Mouse (Mus musculus) megakaryocyte, embryonic 14.5 days (primary cell): ENCODE results near the gene Ankrd10. TPM values are rescaled to one million over a fixed set of nuclear protein-coding genes. Genes with fewer than 3 reads are reported as not detected.
"Not testable (repeated sequence)": the region's sequence is repeated elsewhere in the genome, so short reads cannot be mapped to it uniquely, and the experiment has no call there.

ENCODE experiments used
- H3K27me3 ChIP-seq: replicated peaks from 2 replicates; pipeline ENCODE3; 2012; ENCODE audit warnings: inconsistent platforms
- H3K36me3 ChIP-seq: replicated peaks from 2 replicates; pipeline ENCODE3; 2012; ENCODE audit warnings: low read length, inconsistent platforms, mixed read lengths
- H3K4me1 ChIP-seq: 2 replicates; pipeline ENCODE4 v1.6.1; 2012; ENCODE audit warnings: inconsistent platforms
- H3K4me3 ChIP-seq: replicated peaks from 2 replicates; pipeline ENCODE3; 2012; ENCODE audit warnings: moderate library complexity, mild to moderate bottlenecking, inconsistent platforms
- H3K9me3 ChIP-seq: 2 replicates; pipeline ENCODE4 v1.6.1; 2012; ENCODE audit warnings: inconsistent platforms
- FLI1 ChIP-seq: IDR thresholded peaks from 2 replicates; pipeline ENCODE4 v1.6.1; 2012; ENCODE audit warnings: low read length, inconsistent platforms, mixed read lengths
- GATA1 ChIP-seq: IDR thresholded peaks from 3 replicates; pipeline ENCODE4 v1.6.1; 2012; ENCODE audit warnings: mixed read lengths, low read length, inconsistent platforms, borderline replicate concordance
- polyA plus RNA-seq: library from polyadenylated mRNA; stranded (reverse); fragments of >175 nt; gene quantifications from 2 replicates; pipeline ENCODE4 v1.2.3, GENCODE M21; 2012; ENCODE audit warnings: low replicate concordance; ENCODE audit not compliant: insufficient read depth

Ankrd10 gene
- polyA plus RNA-seq, 1 experiment, result 13.2 TPM

- TF ChIP-seq FLI1 (no peak), GATA1 (no peak)
These were observed 49.8 kb downstream of the Ankrd10 start for GRCm38 (mm10) chr8:11585513-11586373.

GRCm38 (mm10) chr8:11575604-11576384 is 59.8 kb downstream of the Ankrd10 start:
- peaks cover 10% of the 10 kb centered on the region; the same call in 1 of the 2 replicates for H3K4me1 ChIP-seq
- H3K4me3 ChIP-seq, result no peak overlapping the region
- no peaks in the 10 kb centered on the region for H3K36me3 ChIP-seq
- peaks cover 2% of the 10 kb centered on the region for H3K27me3 ChIP-seq
- H3K9me3 ChIP-seq, result peaks cover 15% of the 10 kb centered on the region
- TF ChIP-seq GATA1 (no peak), FLI1 (no peak)

More at GRCm38 (mm10) chr8:11585513-11586373, 49.8 kb downstream of the Ankrd10 start:
- Histone ChIP-seq H3K4me3 (no peak overlapping the region), H3K9me3 (peaks cover 49% of the 10 kb centered on the region), H3K27me3 (peaks cover 23% of the 10 kb centered on the region), H3K36me3 (peaks cover 4% of the 10 kb centered on the region), H3K4me1 (peaks cover 33% of the 10 kb centered on the region)

GRCm38 (mm10) chr8:11574911-11575603 is 60.5 kb downstream of the Ankrd10 start:
- TF ChIP-seq GATA1, result no peak
- H3K9me3 ChIP-seq, result peaks cover 15% of the 10 kb centered on the region
- H3K4me3 ChIP-seq, result no peak overlapping the region
- H3K36me3 ChIP-seq, result no peaks in the 10 kb centered on the region
- peaks cover 10% of the 10 kb centered on the region; the same call in 1 of the 2 replicates for H3K4me1 ChIP-seq
- peaks cover 2% of the 10 kb centered on the region for H3K27me3 ChIP-seq

GRCm38 (mm10) chr8:11572428-11572827 is 63.1 kb downstream of the Ankrd10 start:
- Histone ChIP-seq H3K4me3 (no peak overlapping the region), H3K9me3 (peaks cover 3% of the 10 kb centered on the region; the same call in 1 of the 2 replicates), H3K36me3 (peaks cover 12% of the 10 kb centered on the region), H3K4me1 (peaks cover 15% of the 10 kb centered on the region; the same call in 1 of the 2 replicates), H3K27me3 (peaks cover 2% of the 10 kb centered on the region)
- TF ChIP-seq GATA1, result no peak
- TF ChIP-seq FLI1, result no peak

- Histone ChIP-seq H3K4me1 (peaks cover 15% of the 10 kb centered on the region; the same call in 1 of the 2 replicates), H3K4me3 (no peak overlapping the region)
These were observed 63.6 kb downstream of the Ankrd10 start for GRCm38 (mm10) chr8:11571950-11572349.

GRCm38 (mm10) chr8:11570742-11571141 is 64.8 kb downstream of the Ankrd10 start:
- Histone ChIP-seq H3K27me3 (no peaks in the 10 kb centered on the region), H3K4me1 (peaks cover 15% of the 10 kb centered on the region; the same call in 1 of the 2 replicates), H3K4me3 (no peak overlapping the region), H3K9me3 (no peaks in the 10 kb centered on the region), H3K36me3 (peaks cover 24% of the 10 kb centered on the region)
- no peak for TF ChIP-seq GATA1
- TF ChIP-seq FLI1, result no peak

More at GRCm38 (mm10) chr8:11571950-11572349, 63.6 kb downstream of the Ankrd10 start:
- H3K36me3 ChIP-seq, result peaks cover 15% of the 10 kb centered on the region
- peaks cover 2% of the 10 kb centered on the region for H3K27me3 ChIP-seq
- TF ChIP-seq FLI1 (no peak), GATA1 (no peak)
- no peaks in the 10 kb centered on the region for H3K9me3 ChIP-seq

- Histone ChIP-seq H3K4me3 (peak overlapping the region; percentile 50), H3K4me1 (peaks cover 17% of the 10 kb centered on the region), H3K27me3 (no peaks in the 10 kb centered on the region), H3K9me3 (peaks cover 2% of the 10 kb centered on the region), H3K36me3 (peaks cover 36% of the 10 kb centered on the region)
- no peak for TF ChIP-seq FLI1
- TF ChIP-seq GATA1, result no peak
These were observed 66.1 kb downstream of the Ankrd10 start for GRCm38 (mm10) chr8:11569260-11570097.

- H3K4me3 ChIP-seq, H3K27me3 ChIP-seq: not testable (repeated sequence)
- H3K4me1 ChIP-seq, result peaks cover 28% of the 10 kb centered on the region
These were observed 67.4 kb downstream of the Ankrd10 start for GRCm38 (mm10) chr8:11568193-11568592.

GRCm38 (mm10) chr8:11564721-11565120 is 70.8 kb downstream of the Ankrd10 start:
- H3K36me3 ChIP-seq, result peaks cover 75% of the 10 kb centered on the region
- H3K27me3 ChIP-seq, result no peaks in the 10 kb centered on the region
- peaks cover 49% of the 10 kb centered on the region for H3K4me1 ChIP-seq
- H3K9me3 ChIP-seq, result peaks cover 7% of the 10 kb centered on the region
- TF ChIP-seq GATA1 (no peak), FLI1 (no peak)
- no peak overlapping the region for H3K4me3 ChIP-seq

More at GRCm38 (mm10) chr8:11568193-11568592, 67.4 kb downstream of the Ankrd10 start:
- peaks cover 49% of the 10 kb centered on the region for H3K36me3 ChIP-seq
- not testable (repeated sequence) for H3K9me3 ChIP-seq
